Mouse (Mus musculus): ENCODE data around the gene Hdlbp.
A peak's percentile ranks its signal among the peaks of the same experiment; 100 is the strongest.
"Not testable (repeated sequence)": the region's sequence is repeated elsewhere in the genome, so short reads cannot be mapped to it uniquely, and the experiment has no call there.

Gene Hdlbp

GRCm38 (mm10) chr1:93478586-93479475 is at the start of gene Hdlbp:
TSS of gene Hdlbp (minus strand) at chr1:93478815.
- peak; percentile 99 to 100 for DNase-seq

DNA sequence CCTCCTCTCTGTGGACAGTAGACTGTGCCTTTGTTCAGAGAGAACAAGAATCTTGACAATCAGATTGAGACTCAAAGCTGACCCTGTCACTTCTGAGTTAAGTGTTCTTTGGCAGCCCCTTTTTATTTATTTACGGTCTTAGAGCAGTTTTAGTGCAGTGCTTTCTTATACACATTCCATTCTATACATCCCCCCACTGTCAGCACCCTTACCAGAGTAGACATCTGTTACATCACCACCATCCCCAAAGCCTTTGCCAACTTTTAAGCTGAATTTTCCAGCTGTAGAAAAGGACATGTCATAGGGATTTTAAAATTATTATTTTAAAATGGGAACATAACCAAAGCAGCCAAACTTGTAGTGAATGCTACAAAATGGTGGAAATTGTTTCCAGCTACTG is 43.7 kb upstream of the Hdlbp start:
- no peak for DNase-seq

DNA sequence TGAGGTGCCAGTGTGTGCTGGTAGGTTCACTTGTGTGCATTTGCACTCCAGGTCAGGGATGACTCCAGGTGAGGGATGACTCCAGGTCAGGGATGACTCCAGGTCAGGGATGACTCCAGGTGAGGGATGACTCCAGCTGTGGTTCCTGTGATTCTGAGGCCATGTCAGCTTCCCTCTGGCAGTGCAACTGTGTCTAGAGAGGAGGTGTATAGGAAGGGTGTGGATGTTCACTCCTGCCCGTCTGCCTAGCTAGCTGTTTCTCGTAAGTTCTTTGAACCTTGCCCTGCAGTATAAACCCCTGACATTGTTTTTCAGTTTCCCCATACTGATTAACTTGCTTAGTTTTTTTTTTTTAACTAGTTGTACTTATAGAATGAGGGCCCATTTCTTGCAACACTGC is 42.9 kb upstream of the Hdlbp start:
- DNase-seq: no peak

GRCm38 (mm10) chr1:93513221-93513620 is 34.6 kb upstream of the Hdlbp start:
- DNase-seq: peak; percentile 2 to 3

GRCm38 (mm10) chr1:93512351-93512690 is 33.7 kb upstream of the Hdlbp start:
- DNase-seq: no peak

DNA sequence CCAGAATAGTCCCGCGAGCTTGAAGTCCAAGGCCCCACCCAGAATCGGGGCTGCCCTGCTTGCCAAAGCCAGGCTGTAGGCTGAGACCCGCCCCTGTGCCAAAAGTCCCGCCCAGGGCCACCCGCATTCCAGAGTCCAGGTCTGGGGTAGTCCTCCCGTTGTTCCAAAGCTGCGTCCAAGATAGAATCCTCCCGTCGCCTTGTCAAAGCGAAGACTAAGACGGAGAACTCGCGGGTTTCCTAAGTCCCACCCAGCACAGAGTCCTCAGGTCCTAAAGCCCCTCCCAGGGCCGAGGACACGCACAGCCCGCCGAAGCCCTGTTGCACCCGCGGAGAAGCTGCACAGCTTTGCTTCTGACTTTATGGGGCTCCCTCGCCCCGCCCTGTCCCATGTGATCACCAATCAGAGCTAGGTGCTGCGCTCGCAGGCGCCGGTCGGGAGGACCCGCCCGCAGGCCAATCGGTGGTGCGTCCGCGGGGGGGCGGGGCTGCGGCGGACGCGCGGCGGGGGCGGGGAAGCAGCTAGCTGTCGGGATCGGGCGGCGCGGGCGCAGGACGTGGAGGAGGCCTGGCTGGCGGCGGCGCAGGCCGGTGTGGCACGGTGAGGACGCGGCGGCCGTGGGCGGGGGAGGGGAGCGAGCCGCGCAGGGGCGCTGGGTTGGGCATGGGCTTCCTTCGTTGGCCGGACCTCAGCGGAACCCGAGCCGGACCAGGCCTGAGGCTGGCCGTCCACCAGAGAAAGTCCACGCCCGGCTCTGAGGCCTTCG is 33.2 kb upstream of the Hdlbp start, which contains the start of gene Farp2:
Gene Farp2, plus strand, starts transcription at position 495 of the 766 bp plus-strand sequence.
- DNase-seq: peak; percentile 95 to 97

GRCm38 (mm10) chr1:93508576-93508975 is 30.0 kb upstream of the Hdlbp start:
- DNase-seq: peak; percentile 21 to 26

- peak; percentile 40 to 69 for DNase-seq
Measured at GRCm38 (mm10) chr1:93506944-93507676, 28.5 kb upstream of the Hdlbp start.

GRCm38 (mm10) chr1:93495312-93495711 is 16.7 kb upstream of the Hdlbp start:
- no peak for DNase-seq

- DNase-seq: not testable (repeated sequence)
Measured at GRCm38 (mm10) chr1:93486302-93486701, 7.7 kb upstream of the Hdlbp start.

DNA sequence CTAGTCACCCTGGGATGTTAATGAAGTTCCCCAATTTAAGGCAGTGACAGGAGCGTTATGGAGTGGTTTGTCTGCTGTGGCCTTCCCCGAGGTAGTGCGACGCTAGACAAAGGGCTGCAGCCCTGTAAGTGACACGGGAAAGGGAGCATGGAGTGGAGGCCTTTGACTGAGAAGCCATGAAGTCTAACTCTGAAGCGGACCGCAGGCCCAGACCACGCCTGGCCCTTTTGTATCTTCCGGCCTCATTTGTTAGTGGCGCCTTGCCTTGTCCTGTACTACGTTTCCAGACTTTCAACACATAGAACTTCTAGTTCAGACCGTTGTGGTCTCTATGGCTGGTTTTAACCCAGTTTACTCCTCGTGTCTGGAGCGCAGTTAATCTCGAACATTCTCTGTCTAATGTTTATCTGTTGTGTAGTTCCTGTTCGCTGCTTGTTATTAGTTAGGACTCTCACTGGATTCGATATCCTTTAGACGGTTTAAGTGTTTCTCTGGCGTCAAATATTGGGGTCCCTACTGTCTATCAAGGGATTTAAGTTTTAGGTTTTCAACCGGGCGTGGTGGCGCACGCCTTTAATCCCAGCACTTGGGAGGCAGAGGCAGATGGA is 965 bp upstream of the Hdlbp start:
- DNase-seq: peak in 1 of 2 experiments; percentile 21

- peak; percentile 99 to 100 for DNase-seq
Measured at GRCm38 (mm10) chr1:93477758-93478585, 643 bp downstream of the Hdlbp start.

DNA sequence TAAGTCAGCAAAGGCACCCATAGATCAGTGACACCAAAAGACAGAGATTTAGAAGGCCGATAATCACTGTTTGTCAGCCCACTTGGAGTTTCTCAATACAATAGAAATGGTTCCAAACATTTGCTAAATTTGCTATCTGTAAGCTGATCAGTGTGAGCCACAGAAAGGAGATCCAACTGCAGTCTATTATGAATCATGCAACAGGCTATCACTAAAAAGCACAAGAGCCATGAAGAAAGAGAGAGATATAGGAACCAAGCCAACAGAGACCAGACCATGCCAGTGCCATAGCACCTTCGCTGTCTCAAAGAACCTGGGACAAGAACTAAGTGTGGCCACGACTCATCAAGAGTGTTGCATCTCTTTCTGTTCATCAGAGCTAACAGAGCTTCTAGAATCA is 2.9 kb downstream of the Hdlbp start:
- DNase-seq: no peak

GRCm38 (mm10) chr1:93468626-93469025 is 10.0 kb downstream of the Hdlbp start:
- DNase-seq: no peak

DNA sequence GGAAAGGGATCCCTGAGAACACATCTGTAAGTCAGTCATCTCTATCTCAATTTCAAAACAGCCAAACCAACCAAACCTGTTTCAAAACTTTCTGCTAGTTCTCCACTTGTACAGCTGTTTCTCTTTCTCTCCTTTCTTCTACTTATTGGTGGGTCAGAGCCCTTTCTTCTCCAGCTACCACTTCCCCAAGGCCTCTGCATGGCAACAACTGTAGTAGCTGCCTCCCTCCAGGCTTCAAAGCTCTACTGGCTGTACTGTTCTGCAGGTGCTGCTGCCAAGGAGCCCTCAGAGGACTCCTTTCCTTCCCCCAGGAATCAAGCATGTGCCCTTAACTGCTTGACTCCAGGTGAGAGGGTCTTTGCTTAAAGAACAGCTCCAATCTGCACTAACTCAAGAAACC is 12.9 kb downstream of the Hdlbp start:
- DNase-seq: no peak

- DNase-seq: no peak
Measured at GRCm38 (mm10) chr1:93465066-93465465, 13.5 kb downstream of the Hdlbp start.

GRCm38 (mm10) chr1:93459101-93459500 is 19.5 kb downstream of the Hdlbp start:
- no peak for DNase-seq

DNA sequence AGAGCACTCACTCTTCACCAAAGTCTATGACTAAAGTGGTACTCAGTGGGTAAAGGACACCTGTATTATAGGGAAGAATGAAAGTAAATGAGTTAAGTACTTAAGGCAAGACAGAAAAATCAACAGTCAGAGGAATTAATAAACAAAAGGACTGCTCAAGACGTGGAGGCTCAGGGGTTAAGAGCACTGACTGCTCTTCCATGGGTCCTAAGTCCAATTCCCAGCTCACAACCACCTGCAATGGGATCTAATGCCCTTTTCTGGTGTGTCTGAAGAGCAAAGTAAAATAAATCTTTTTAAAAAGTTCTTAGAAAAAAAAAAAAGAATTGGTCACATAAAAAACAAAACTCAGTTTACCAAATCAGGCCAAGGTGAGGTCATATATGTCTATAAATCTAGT is 20.3 kb downstream of the Hdlbp start:
- DNase-seq: no peak

GRCm38 (mm10) chr1:93453721-93454255 is 24.8 kb downstream of the Hdlbp start:
- DNase-seq: no peak

- DNase-seq: not testable (repeated sequence)
Measured at GRCm38 (mm10) chr1:93450118-93450517, 28.5 kb downstream of the Hdlbp start.

- no peak for DNase-seq
Measured at GRCm38 (mm10) chr1:93445822-93446162, 32.8 kb downstream of the Hdlbp start.

Measured in cerebellum, postnatal 10 days (tissue).